Mouse (Mus musculus) layer of hippocampus, postnatal 10 days (tissue): ENCODE measurements at regions not wholly inside any gene's neighbourhood (a gene's known extent, or its start where the extent isn't known, plus 50 kb on each side); places are given as distances from the start of the nearest gene placed in this dataset.
"Not testable (repeated sequence)": the region's sequence is repeated elsewhere in the genome, so short reads cannot be mapped to it uniquely, and the experiment has no call there.

Experiments
- DNase-seq, 2 experiments: peaks; one replicate each; pipeline ENCODE4 v3.0.0; 2021; ENCODE audit warnings: low spot score in 2 of 2

GRCm38 (mm10) chr14:15868520-15868919 is 380.6 kb upstream of the Ngly1 start:
- no peak for DNase-seq

GRCm38 (mm10) chr14:15872013-15872412 is 377.1 kb upstream of the Ngly1 start:
- no peak for DNase-seq

GRCm38 (mm10) chr14:15880146-15880545 is 368.9 kb upstream of the Ngly1 start:
- DNase-seq, result no peak

- peak; percentile 27 to 51 for DNase-seq
These were observed 367.8 kb upstream of the Ngly1 start for GRCm38 (mm10) chr14:15881284-15881683.

- no peak for DNase-seq
These were observed 364.3 kb upstream of the Ngly1 start for GRCm38 (mm10) chr14:15884641-15885340.

- no peak for DNase-seq
These were observed 352.0 kb upstream of the Ngly1 start for GRCm38 (mm10) chr14:15897098-15897497.

GRCm38 (mm10) chr14:15906429-15906828 is 342.7 kb upstream of the Ngly1 start:
- not testable (repeated sequence) for DNase-seq

GRCm38 (mm10) chr14:15913206-15913605 is 335.9 kb upstream of the Ngly1 start:
- DNase-seq, result not testable (repeated sequence)

GRCm38 (mm10) chr14:15914176-15914575 is 334.9 kb upstream of the Ngly1 start:
- DNase-seq, result no peak

GRCm38 (mm10) chr14:15924676-15925075 is 324.4 kb upstream of the Ngly1 start:
- DNase-seq, result not testable (repeated sequence)

GRCm38 (mm10) chr14:15934729-15935128 is 314.4 kb upstream of the Ngly1 start:
- no peak for DNase-seq

GRCm38 (mm10) chr14:15970321-15970720 is 278.8 kb upstream of the Ngly1 start:
- DNase-seq, result no peak

- DNase-seq, result no peak
These were observed 278.3 kb upstream of the Ngly1 start for GRCm38 (mm10) chr14:15970767-15971166.

GRCm38 (mm10) chr14:15971306-15971705 is 277.8 kb upstream of the Ngly1 start:
- no peak for DNase-seq

- no peak for DNase-seq
These were observed 271.7 kb upstream of the Ngly1 start for GRCm38 (mm10) chr14:15977366-15977765.

GRCm38 (mm10) chr14:15978329-15978728 is 270.8 kb upstream of the Ngly1 start:
- DNase-seq, result no peak

- DNase-seq, result no peak
These were observed 243.7 kb upstream of the Ngly1 start for GRCm38 (mm10) chr14:16005409-16005808.

- no peak for DNase-seq
These were observed 242.1 kb upstream of the Ngly1 start for GRCm38 (mm10) chr14:16006968-16007367.

- DNase-seq, result no peak
These were observed 239.3 kb upstream of the Ngly1 start for GRCm38 (mm10) chr14:16009778-16010177.

- no peak for DNase-seq
These were observed 225.2 kb upstream of the Ngly1 start for GRCm38 (mm10) chr14:16023853-16024252.

- DNase-seq, result no peak
These were observed 211.3 kb upstream of the Ngly1 start for GRCm38 (mm10) chr14:16037771-16038170.

GRCm38 (mm10) chr14:16038336-16038735 is 210.7 kb upstream of the Ngly1 start:
- no peak for DNase-seq

GRCm38 (mm10) chr14:16044466-16044865 is 204.6 kb upstream of the Ngly1 start:
- DNase-seq, result no peak
